Mouse (Mus musculus) cerebellum, adult 2 months (tissue): ENCODE data around the gene Rgn.

Experiments used
- CTCF ChIP-seq: fragments of 200-500 bp; IDR thresholded peaks from 2 replicates; pipeline ENCODE4 v1.5.1; 2011; ENCODE audit warnings: low read depth, mild to moderate bottlenecking, control low read depth, low read length, moderate library complexity, borderline replicate concordance; ENCODE audit not compliant: insufficient read depth
- POLR2A ChIP-seq: fragments of 200-500 bp; IDR thresholded peaks from 2 replicates; pipeline ENCODE4 v1.6.1; 2011; ENCODE audit warnings: low read length, control low read depth, borderline replicate concordance; ENCODE audit not compliant: insufficient read depth

GRCm38 (mm10) chrX:20572683-20573082 is 23.1 kb downstream of the Rgn start:
- TF ChIP-seq POLR2A (no peak), CTCF (no peak)
